Mouse (Mus musculus): ENCODE results near the gene Opcml.
A peak's percentile ranks its signal among the peaks of the same experiment; 100 is the strongest.

GRCm38 (mm10) chr9:28680309-28680708 lies 889.7 kb downstream of the Opcml start:
- TF ChIP-seq MAFK (IDR thresholded peaks at IDR 0.05; ENCODE audit: insufficient read depth, low read depth, low read length) (peak; percentile 88), HCFC1 (IDR thresholded peaks at IDR 0.05; ENCODE audit: borderline replicate concordance, insufficient read depth, low read length) (no peak), CHD2 (IDR thresholded peaks at IDR 0.05; ENCODE audit: low read depth, low read length) (no peak)
